Mouse (Mus musculus) spleen, adult 12 weeks (tissue): ENCODE data around the gene Acsl3.

Experiments used
- DNase-seq: peaks from one replicate; pipeline ENCODE4 v3.0.0; 2022; ENCODE audit warnings: low spot score

The Acsl3 gene

DNA sequence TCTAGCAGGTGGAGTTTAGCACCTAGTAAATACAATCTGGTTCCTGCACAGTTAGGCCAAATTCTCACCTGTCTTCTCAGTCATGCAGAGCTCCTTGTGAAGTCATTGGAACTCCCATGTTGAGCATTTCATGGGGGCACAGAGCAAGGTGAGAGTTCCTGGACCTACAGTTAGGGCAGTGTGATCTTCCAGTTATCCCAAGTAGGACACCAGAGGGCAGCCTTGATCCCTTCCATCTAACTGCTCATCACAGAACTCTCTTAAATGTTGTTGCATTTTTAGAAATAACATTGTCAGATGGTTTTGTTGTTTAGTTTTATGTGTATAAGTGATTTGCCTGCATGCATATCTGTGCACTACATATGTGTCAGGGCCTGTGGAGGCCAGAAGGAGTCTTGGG is 29.2 kb downstream of the Acsl3 start:
- DNase-seq = no peak

DNA sequence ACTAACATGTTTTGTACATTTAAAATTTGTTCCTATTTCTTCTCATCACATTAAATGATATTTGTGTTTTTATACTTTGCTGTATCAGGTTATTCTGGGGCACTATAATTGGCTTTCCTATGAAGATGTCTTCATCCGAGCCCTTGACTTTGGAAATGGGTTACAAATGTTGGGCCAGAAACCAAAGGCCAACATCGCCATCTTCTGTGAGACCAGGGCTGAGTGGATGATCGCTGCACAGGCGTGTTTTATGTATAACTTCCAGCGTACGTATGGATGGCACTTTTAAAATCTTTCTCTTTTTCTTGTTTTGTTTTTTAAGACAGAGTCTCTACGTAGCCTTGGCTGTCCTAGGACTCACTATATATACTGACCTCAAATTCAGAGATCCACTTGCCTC is 30.5 kb downstream of the Acsl3 start:
- no peak for DNase-seq

DNA sequence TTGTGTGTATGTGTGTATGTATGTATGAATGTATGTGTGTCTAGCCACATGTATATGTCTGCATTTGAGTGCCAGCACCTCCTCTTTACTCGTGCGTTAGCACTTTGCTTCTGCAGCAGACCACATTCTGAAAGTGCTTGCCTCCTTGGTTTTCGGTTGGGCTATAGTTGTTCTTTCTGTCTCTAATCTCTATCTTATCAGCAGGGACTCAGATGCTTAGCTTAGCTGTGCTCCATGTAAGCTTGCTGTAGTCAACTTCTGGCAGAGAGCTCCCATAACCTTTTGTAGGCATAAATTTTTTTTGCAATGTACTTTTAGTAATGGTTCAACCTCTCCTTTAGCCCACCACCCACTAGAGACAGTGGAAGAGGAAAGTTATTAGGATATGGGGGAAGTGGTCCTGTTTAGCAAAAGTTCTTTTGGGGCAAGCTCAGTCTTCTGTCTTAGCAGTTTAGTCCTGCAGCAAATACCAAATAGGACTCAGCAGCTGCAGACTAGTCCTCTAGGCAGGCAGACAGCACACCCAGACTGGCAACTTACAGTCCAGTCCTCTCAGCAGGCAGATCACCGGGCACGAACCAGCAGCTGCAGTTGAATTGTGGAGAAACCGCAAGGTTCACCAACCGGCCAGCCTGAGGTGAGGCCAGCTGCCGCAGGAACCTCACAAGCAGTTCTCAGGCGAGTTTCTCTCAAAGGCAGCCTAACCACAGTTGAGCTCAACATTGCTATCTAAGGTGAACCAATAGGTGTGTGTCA is 37.1 kb downstream of the Acsl3 start:
- no peak for DNase-seq

DNA sequence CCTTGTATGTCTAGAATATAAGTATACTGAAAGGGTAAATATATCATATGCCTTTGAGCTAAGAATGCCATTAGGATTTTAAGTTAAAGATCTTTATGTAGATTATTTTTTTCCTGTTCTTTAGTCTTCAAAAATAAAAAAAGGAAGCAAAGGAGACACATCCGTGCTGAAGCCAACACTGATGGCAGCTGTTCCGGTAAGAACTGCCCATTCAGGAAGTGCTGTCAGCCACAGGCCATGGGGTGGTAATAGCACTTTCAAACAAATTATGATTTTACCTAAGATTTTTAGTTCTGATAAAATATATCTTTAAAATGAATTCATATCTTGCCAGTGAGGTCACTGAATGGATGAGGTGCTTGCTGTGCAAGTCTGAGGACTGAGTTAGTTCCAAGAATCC is 38.7 kb downstream of the Acsl3 start:
- DNase-seq = no peak

DNA sequence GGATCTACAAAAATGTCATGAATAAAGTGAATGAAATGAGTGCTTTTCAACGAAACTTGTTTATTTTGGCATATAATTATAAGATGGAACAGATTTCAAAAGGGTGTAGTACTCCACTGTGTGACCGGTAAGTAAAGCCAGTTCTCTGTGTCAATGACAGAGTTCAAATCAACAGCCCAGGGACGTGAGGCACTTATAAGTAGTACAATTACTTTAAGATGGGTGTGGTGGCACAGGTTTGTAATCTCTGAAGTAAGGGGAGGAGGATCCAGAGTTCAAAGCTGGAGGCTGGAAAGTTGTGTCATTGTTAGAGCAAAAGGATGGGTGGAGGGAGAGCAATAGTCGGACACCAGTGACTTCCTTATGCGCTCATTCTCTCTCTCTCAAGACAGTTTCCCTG is 39.3 kb downstream of the Acsl3 start:
- DNase-seq = no peak

DNA sequence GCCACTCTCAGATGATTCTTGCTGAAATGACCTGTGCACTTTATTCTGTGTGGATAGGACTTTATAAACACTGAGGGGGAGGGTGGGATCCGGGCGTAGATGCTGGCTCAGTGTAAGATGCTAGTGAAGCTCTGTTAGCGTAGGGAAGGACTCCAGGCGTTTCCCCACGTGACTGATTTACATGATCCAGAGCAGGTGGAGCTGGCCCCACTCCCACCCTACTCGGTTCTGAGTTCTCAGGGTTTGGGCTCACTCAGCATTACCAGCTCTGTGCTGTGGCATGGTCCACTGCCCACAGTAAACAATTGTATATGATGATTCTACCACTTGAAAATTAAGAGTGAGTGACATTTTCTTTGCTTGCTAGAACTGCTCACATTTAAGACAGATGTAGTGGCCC is 40.5 kb downstream of the Acsl3 start:
- DNase-seq = no peak

DNA sequence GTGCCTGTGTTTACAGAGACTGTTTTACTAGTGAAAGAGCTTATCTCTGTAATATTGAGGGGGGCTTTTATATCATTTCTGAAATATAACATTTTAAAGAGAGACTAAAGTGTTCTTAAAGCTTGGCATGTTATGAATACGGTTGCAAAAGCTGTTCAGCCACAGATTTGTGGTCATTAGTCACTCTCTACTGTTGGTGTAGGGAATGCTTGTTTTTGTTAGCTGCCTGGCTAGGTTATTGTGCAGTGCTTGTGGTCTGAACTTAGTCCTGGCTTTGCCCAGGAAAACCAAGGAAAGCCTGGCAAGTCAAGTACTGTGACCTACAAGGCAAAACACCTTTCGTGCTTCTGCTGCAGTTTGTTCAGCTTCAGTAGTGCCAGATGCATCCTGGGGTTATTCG is 44.1 kb downstream of the Acsl3 start:
- DNase-seq = no peak

DNA sequence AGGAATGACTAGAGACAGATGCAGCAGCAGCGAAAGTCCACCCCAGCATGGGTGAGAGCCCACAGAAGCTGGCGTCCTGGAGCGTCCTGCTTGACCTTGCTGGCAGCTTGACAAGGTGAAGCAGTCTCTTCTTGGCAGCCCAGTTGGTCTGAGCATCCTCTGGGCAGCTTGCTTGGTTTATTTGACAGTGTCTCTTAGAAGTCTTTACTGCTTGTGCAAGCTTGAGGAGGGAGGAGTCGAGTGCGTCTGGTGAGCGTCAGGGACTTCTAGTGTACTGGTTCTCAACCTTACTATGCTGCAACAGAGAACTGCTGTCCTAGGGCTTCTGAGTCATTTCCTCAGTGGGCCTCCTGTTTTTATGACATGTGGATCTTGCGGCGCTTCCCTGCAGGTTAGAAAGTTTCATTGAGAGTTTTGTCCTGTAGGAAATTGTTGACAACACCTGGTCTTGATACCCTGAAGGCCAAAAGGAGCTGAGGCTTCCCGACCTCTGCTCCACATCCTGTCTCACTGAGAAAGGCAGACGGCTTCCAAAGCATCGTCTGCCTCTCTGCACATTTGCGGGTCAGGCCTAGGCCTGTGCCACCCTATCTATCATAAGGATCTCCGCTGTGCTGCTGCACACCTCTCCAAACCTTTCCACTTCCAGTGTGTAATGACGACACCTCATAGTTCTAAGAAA is 44.8 kb downstream of the Acsl3 start:
- no peak for DNase-seq

DNA sequence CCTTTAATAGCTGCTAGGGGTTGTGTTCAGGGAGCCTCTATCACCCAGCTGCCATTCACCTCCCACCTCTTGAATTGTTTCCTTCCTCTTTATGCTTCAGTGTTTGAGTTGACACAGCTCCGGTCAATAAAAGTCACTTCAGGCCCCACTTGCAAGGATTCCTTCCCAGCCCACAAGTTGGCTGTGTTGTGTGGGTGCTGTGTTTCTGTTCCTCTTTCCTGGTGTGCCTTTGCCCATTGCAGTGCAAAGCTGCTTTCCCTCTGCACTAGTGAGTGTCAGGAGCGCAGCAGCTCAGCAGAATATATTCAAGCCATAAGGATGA is 45.3 kb downstream of the Acsl3 start:
- DNase-seq = no peak

DNA sequence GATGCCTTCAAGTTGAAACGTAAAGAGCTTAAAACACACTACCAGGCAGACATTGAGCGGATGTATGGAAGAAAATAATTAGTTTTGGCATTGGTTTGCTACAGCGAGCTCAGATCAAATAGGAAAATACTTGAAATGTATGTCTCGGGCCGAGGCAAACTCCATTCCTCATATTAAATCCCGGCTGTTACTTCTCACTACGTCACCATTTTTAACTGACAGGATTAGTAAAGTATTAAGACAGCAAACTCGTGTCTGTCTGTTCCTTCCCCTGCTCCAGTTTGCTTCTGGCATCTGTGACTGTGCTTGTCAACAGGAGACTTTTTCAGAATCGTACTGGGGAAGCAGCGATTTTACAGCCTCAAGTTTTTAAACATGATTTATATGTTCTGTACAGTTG is 48.7 kb downstream of the Acsl3 start:
- no peak for DNase-seq

DNA sequence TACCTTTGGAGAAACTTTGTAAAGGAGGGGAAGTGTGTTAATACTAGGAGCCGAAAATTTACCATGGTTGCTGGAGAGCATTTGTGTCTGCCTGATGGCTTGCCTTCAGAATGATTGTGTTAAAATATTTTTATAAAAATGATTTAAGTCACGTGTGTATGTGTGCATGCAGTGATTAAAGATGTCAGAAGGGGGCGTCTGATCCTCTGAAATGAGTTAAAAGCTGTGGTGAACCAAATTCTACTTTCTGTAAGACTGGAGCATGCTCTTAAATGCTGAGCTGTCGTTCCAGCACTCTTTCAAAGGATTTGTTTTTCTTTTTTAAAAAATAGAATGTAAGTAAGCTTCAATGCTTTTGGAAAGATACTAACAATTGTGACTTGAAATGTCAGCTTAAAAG is 49.7 kb downstream of the Acsl3 start:
- DNase-seq = no peak

DNA sequence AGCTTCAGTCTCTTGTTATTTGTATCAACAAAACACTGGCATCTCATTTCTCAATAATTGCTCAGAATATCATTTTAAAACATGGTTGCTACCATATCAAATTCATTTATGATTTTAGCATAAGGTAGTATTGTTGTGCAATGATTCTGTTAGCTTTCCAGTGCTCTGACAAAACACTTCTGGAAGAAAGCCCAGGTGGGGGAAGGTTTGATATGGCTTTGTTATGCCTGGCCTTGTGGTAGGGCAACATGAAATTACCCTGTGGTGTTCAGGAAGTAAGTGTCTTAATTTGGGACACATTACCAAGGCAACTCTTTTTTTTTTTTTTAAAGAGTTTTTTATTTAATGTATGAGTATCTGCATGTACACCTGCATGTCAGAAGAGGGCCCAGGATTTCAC is 52.4 kb downstream of the Acsl3 start:
- no peak for DNase-seq

DNA sequence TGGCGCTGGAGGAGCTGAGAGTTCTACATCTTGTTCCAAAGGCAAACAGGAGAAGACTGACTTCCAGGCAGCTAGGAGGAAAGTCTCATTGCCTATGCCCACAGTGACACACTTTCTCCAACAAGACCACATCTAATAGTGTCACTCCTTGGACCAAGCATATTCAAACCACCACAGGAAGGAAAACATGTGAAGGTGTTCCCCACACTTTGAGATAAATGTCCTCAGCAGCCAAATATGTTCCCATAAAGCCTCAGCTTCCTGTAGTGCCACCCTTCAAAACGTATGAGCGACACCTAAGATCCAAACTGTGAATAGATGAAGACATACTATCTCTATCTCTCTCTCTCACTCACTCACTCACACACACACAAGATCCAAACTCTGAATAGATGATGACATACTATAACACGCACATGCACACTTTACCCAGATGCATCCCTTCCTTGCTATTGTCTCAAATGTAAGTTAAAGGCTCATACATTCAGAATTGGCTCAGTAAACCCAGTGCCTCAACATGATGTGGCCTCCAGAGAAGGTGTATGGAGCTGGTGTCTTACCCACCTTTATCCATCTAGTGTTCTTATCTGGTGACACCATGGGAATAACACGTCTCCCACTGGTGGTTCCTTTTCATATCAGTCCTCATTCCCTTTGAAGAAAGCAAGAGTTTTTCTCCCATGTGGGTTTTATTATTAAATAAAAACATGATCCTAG is 53.1 kb downstream of the Acsl3 start:
- no peak for DNase-seq

DNA sequence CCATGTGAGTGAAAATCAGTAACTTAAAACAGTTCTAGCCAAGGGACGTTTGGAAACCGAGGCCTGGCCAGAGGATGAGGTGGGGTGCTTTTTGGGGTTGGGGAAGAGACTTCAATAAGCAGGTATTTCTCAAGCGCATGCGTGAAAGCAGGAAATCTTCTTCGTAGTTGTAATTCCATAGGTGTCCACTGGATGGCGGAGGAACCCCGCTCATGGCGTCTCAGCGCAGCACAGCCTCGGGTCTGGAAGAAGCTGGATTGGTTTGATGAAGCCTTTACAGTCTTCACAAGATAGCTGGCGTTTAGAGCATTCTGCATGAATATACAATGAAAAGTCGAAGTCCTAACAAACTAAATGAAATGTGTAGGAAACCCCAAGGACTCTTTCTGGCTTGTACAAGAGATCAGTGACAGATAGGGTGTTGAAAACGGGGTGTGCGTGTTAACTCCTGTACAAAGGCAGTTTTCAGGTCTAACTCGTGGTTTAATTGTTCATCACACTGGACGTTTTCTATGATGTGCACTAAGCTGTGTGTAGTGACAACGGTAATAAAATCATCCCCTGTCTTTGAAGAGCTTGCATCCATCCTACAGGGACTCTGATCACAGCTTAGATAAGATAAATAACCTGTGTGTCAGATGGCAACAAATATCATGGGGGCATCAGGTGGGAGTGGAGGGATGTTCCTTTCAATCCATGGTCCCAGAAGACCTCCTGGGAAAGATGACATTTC is 67.0 kb downstream of the Acsl3 start:
- DNase-seq = peak; percentile 29

DNA sequence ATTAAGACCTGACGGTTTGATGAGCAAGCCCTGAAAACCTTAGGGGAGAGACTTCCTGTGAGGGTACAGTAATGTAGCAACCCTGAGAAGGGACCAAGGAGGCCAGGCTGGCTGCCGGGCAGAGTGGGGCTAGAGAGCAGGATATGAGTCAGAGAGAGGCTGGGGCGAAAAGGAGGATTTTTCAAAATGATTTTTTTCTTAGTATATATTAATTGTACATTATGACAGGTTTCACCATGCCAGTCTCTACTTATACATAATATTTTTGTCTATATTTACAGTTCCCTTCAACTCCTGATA is 67.5 kb downstream of the Acsl3 start:
- no peak for DNase-seq

DNA sequence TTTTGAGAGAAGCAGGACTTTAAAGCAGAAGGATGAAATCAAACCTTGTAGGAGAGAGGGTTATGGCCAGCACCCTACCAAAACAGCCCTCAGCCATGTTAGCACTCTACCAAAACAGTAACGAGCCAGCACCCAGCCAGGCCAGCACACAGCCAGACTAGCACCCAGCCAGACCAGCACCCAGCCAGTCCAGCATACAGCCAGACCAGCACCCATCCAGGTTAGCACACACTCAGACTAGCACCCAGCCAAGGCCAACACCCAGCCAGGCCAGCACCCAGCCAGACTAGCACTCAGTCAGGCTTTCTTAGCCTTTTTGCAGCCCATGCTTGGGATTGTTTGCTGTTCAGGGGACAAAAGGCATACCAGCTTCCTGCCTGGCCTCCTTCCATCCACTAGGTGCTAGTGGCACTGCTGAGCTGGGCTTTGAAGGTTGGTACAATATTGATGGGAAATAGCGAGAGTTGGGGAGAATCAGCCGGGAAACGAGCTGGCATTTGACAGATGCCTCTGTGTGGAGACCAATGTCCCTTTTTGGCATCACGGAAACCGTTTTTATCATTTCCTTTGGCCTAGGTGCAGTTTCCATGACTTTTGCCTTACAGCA is 68.1 kb downstream of the Acsl3 start:
- no peak for DNase-seq

DNA sequence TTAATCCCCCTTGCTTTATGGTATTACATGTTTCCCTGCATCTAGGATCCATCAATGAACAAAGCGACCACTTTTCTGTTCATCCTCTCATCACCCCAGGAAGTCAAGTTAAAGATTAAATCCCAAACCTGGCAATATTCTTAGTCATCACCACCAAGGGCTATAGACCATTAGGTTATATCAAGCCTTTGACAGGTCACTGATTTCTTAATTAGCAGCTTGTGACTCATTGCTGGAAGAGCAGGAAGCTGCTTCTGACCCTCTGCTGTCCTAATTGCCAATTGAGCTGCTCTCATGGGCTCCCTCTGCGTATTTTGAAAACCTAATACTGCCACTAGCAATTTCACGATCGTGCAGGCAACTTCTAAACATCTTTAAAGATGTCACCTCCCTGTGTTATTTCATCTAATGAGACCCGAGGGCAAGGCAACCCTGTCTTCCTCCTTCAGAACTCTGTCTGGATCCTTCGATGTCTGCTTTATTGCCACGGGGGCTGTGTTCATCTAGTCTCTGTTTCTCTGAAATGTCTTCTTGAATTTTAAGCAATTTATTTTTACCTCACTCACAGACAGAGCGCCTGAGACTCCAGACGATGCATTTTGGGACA is 72.6 kb downstream of the Acsl3 start:
- DNase-seq = no peak

DNA sequence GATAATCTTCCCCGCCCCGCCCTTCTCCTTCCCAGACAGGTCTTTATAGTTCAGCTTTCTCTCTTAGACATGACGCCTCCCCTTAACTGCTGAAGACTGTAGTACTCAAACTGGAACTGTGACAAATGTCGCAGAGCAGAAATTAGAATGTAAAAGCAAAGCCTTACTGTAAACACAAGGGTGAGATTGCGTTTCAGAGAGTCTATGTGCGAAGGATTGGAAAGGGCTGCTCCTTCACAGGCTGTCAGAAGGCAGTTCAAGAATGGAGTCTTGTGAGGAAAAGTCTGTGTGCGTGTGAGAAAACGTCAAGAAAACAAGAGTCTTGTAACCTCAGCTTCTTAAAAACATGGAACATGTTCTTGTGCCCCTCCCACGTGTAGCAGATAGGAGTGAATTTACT is 74.7 kb downstream of the Acsl3 start:
- DNase-seq = no peak

DNA sequence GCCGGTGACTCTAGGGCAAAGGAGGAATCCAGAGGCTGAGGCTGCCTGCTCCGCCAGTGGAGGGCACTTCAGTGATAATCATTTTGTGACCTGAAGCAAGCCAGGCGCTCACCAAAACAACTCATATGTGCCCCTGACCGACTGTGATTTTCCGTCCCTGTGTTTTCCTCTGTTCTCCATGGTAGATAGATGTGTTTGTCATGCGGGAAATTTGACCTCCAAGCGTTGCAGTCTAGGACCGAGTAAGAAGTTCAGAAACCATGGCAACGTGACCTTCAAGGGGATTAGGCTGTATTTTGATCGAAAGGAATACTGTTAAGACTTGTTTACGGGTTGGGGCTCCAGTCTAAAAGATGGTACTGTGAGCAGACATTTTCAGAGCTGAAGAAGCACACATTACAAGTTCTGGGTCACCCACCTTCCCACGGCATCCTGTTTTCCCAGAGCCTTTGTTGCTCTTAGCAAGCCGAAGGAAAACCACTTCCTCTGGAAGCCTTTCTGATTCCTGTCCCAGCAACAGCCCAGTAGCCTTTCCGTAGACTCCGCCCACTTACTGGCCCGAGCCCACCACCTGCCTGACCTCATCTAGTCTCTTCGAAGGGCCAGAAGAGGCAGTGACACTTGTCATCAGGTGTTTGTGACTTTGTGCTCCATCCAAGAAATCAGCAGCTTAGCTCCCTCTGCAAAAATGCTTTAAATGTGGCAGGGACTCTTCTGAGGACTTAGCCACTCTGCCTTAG is 76.8 kb downstream of the Acsl3 start:
- no peak for DNase-seq

DNA sequence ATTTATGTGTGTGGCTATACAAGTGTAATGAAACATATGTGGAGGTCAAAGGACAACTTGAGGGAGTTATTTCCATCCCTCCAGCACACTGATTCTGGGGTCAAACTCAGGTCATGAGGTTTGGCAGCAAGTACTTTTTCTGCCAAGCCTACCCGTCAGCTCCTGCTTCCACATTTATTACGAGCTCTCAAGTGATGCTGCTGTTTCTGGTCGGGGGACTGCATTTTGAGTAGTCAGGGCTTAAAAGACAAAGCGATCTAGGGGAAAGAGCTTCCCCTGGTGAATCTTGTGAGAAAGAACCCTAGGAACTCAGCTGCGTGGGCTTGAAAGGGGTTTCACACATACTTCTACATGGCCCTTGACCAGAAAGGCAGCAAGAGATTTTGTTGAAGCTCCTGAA is 80.0 kb downstream of the Acsl3 start:
- DNase-seq = no peak

DNA sequence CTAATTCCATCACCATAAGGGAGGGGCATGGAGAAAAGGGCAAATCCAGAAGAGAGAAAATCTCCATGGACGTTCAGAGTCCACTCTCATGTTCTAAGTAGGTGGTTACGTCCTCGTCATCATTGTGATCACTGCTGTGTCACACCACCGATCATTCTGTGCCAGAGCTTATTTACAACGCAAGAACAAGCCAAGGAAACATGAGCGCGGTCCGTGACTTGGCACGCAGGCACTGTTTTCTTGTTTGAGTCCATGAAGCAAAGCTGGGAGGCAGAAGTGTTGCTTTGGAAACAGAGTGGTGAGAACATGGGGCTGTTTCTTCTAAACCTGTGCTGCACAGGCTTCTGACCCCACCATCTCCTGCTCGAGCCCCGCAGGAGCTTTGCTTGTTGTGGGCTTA is 83.1 kb downstream of the Acsl3 start:
- DNase-seq = no peak

DNA sequence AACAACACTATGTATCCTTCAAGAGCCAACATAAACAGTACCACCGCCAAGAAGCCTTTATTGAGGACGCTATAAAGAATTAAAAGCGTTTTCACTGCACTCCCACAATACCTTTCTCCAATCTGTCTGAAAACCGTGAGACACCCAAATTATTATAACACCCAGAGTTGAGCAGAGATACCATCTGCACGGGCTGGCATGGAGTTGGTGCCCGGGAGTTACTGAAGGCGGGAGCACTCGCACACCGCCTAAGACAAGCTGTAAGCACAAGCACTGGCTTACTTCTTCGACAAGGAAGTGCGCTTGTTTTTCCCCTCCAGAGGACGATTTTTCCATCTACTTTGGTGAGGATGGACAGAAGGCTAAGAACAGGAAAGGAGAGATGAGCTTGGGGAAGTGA is 84.6 kb downstream of the Acsl3 start:
- DNase-seq = no peak
